Mouse (Mus musculus) heart, postnatal 4 days (tissue): ENCODE measurements at regions not wholly inside any gene's neighbourhood (a gene's known extent, or its start where the extent isn't known, plus 50 kb on each side); places are given as distances from the start of the nearest gene placed in this dataset.

ENCODE experiments used
- DNase-seq: peaks from one replicate; pipeline ENCODE4 v3.0.0; 2021

DNA sequence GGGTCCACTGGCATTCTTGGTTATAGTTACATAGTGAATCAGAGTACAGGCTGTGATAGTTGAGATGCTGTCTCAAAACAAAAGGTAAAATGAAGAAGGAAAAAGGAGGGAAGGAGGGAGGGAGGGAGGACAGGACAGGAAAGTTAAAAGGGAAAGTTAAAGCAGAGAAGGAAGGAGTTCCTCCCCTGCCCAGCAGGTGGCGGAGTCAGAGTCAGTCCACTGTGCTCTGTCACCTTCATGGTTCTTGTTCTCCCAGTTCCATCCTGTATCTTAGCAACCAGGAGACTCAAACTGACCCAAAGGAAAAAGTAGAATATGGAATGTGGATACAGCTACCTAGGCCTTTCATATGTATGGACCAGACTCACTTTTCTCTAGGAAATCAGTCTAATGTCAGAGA is 288.3 kb downstream of the Pdcd6ip start:
- DNase-seq: peak; percentile 23

DNA sequence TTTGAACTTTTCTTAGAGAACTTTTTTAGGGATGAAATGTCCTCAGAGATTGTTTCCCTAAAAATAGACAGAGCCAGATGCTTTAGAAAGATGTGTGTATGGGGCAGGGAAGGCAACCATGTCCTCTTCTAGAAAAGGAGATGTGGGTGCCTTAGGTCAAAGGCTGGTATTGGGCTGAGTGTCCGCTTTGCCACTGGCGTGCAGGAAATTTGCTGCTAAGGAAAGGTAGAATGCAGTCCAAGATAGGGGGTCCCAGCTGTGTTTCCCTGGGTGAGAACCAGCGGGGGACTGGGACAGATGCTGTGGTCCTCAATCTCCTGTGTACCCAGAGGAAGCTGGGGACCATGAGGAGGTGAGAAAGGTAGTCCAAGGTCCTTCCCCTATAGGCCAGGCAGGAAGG is 291.0 kb downstream of the Pdcd6ip start:
- no peak for DNase-seq

GRCm38 (mm10) chr9:113415511-113415931 is 292.5 kb downstream of the Pdcd6ip start:
- no peak for DNase-seq

GRCm38 (mm10) chr9:113414690-113415089 is 293.4 kb downstream of the Pdcd6ip start:
- no peak for DNase-seq

DNA sequence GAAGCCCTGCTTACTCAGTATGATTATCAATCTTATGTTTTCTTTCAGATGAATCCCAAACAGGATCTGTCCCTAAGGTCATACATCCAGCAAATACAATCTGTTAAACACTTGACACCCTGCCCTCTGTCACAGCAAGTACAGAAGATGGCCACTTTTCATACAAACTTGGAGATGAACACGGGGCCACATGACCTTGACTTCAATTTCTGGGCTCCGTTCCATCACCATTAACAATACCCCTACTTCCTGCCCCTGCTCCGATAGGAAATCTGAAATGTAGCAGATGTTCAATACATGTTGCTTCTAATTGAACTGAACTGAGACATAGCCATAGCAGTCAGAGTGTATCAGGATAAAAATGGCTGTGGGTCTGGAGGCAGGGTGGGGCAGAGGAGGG is 294.2 kb downstream of the Pdcd6ip start:
- no peak for DNase-seq

GRCm38 (mm10) chr9:113411638-113412037 is 296.4 kb downstream of the Pdcd6ip start:
- DNase-seq: no peak

- DNase-seq: no peak
Measured at GRCm38 (mm10) chr9:113408521-113408920, 299.5 kb downstream of the Pdcd6ip start.

DNA sequence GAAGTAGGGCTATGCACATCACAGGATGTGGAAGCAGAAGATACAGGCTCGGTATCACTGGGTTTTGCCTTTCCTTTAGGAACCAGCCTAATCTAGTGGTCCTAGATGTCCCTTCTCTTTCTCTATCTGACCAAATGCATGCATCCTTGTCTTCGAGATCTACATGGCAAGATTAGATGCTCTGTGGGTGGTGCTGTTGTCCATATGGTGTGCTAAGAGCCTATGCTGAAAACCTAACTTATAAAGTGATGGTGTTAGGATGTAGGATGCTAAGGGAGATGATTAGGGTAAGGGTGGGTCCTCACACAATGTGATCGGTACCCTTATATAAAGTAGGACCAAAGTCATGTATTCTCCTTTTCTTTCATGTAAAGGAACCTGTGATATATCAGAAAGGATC is 313.7 kb downstream of the Pdcd6ip start:
- no peak for DNase-seq

GRCm38 (mm10) chr9:113387356-113387755 is 320.7 kb downstream of the Pdcd6ip start:
- no peak for DNase-seq

DNA sequence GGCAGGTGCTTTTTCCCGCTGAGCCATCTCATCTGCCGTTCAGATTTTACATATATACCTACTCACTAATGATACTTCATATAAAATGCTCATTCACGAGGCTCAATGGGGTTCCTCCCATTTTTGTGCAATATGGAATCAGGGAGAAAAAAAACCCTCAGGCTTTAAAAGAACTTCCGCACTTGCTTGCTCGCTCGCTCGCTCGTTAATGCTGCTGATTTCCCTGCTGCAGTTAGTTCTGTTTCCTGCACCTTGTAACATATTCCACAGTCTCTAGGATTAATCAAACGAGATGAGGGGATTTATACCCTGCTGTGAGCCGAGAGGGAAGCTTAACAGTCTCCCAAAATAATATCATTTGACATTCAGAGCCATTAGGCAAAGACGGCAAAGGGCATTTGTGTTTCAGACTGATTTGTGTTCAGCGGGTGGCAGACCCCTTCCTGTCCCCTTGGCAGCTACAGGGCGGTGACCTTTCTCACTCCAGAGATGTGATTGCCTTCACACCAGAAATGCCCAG is 326.4 kb downstream of the Pdcd6ip start:
- no peak for DNase-seq

DNA sequence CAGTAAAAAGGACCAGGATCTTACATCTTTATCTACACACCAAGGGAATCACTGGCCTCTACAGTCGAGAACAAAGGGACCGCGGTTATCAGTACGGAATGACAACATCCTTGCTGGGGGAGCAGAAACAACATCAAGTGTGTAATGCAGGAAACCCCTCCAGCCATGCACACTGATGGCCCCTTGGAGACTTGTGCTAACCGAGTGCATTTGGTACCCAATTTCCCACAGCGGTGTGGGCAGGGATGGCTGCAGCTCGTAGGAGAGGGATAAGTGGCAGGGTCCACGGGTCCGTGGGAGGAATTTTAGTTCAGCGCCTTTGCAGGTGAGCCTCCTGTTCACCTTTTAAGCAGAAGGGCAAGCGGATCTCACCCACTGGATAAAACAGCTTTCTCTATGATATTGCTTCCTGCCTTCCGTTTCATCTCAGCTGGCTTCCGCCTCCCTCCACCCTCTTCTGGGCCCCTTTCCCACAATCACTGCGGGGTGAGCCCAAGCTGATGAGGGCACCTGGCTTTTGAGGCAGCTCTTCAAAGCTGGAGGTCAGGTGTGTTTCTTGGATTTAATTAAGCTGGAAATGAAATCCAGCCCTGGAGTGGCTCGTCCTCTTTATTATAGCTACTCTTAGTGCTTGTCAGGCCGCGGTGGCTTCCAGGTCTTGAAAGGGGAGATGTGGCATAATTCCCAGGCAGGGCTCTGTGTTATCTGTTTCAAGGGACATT is 327.5 kb downstream of the Pdcd6ip start:
- no peak for DNase-seq

GRCm38 (mm10) chr9:113378525-113378924 is 329.5 kb downstream of the Pdcd6ip start:
- DNase-seq: no peak

DNA sequence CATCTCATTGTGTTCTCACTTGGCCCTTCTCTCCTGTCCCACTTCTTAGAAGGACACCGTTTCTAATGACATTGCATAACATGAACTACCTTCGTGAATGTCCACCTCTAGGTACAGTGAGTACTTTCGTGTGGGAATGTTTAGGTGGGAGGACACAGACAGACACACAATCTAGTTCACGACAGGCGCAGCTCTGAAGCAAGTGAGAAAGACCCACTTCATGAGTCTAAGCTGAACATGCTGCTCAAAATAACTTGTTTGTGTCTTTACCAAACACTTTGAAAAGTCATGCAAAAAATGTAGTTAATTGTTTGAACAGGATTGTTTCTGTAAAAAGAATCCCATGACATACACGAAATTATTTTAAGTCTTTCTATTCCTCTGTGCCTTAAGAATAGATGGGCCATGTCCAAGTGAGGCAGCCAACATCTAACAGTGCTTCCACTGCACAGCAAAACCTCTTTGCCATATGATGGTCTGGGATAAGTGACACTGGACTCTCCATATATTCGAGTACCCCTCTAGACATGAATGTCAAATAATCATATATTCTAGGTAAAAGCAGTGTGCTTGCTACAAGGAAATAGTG is 336.2 kb downstream of the Pdcd6ip start:
- DNase-seq: no peak

GRCm38 (mm10) chr9:113347942-113348341 is 360.1 kb downstream of the Pdcd6ip start:
- peak; percentile 22 for DNase-seq

GRCm38 (mm10) chr9:113346531-113346930 is 361.5 kb downstream of the Pdcd6ip start:
- DNase-seq: no peak

GRCm38 (mm10) chr9:113342131-113342530 is 365.9 kb downstream of the Pdcd6ip start:
- DNase-seq: no peak

DNA sequence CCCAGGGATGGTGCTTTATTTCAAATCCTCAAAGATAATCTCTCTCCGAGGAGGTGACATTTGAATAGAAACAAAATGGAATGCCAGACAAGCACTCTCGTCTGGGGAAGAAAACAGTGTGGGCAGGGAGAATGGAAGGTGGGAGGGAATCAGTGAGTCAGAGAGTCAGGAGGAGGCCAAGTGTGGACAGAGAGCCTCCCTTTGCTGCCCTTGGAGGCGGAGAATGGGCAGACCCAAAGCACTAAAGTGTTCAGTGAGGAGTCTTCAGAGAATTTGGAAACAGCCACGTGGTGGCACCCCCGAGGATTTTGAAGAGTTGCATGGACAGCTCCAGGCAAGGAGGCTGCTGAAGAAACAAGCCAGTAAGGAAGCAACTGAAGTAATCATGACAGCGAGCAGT is 367.2 kb downstream of the Pdcd6ip start:
- DNase-seq: no peak

DNA sequence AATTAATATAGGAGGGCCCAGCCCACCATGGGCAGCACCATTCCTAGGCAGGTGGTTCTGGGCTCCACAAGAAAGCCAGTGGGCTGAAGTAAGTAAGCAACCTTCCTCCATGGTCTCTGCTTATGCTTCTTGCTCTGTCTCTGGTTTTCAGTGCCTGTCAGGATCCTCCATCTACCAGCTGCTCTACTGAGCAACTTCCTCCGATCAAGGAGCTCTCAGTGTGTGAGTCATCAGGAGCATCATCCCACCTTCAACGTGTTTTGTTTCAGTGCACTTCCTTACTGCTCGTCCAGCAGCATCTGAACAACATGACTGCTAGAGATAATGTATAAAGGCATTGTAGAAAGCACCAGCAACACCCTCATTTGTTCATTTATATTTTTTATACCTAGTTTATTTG is 368.0 kb downstream of the Pdcd6ip start:
- DNase-seq: no peak

DNA sequence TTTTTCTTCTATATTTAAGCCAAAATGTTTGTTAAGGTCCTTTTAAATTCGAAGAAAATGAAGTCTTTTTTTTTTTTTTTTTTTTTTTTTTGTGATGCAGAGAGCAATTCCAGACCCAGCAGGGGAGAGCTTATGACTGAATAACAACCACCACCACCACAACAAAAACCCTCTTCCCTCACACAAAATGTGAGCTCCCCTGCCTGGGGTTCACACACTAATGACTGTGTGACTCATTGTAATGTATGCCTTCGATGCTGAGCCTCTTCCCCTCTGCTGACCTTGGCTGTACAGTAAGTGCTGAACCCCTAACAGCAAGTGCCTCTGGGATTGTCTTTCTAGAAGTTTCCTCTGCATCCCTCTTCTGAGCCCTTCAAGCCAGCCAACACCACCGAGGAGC is 383.6 kb downstream of the Pdcd6ip start:
- no peak for DNase-seq

- DNase-seq: no peak
Measured at GRCm38 (mm10) chr9:113309707-113310574, 398.1 kb downstream of the Pdcd6ip start.

- no peak for DNase-seq
Measured at GRCm38 (mm10) chr9:113305761-113306160, 402.3 kb downstream of the Pdcd6ip start.

- DNase-seq: no peak
Measured at GRCm38 (mm10) chr9:113302429-113302828, 405.6 kb downstream of the Pdcd6ip start.

GRCm38 (mm10) chr9:113300846-113301245 is 407.2 kb downstream of the Pdcd6ip start:
- peak; percentile 32 for DNase-seq
